12 mouse cellular contexts compared by ENCODE assay signal in the genomic region with DNA sequence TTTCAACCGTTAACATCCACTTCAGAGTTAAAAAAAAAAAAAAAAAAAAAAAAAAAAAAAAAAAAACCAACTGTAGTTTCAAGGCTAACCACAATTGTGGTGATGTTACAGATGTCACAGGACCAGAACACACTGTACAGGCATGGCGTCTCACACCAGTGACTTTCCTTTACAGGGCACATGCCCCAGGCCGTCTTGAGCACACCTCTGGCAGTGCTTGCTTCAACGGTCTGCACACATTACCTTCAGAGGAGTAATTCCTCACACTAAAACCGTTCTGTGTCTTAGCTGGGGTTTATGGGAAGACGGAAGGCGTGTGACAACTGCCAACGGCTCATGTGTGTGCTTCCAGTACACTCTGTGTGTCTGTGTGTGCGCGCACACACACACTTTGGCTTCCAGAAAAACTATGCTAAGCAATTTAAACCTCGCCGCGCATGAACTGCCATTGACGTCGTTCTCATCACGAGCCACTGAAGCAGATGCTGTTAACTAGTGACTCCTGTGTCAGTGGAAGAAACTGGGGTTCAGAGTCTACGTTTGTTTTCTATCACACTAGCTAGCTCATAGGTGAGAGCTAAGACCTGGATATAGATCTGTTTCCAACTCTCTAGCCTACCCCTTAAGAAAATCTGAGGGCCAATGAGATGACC. TPM values are rescaled to one million over a fixed set of nuclear protein-coding genes. Genes with fewer than 3 reads are reported as not detected.
DNase-seq lines count a peak whose midpoint lies in the region; ATAC-seq lines count a peak whose summit lies in the region.
"Had no signal": no experiment of that assay in that cellular context is flagged by ENCODE, and none has a peak within 500 bp of the region (broad histone marks: within the 10 kb centered on the region; RNA-seq: fewer than 3 reads in every experiment).

No protein-coding gene starts in this region.

- peak; percentile 28 for DNase-seq in 416B (ENCODE audit: low read depth)
- DNase-seq in B cell, adult 2 months: peak; percentile 63 to 69
- DNase-seq in thymus, postnatal 0 days (ENCODE audit: low spot score): peak; percentile 65
- no peak for DNase-seq in right cerebral cortex, postnatal 4 days
- no peak for DNase-seq in left cerebral cortex, adult 8-10 months (ENCODE audit: low spot score in 2 of 2)
- no peak for DNase-seq in urinary bladder, postnatal 4 days (ENCODE audit: low spot score in 2 of 2)
- DNase-seq: cerebellum, adult 9-11 months; forebrain, postnatal 0 days; heart, postnatal 14 days; spleen, adult 18-20 months had no signal

- peak; percentile 67 for ATAC-seq in granulocyte monocyte progenitor cell, adult 5-6 weeks (replicated peaks; ENCODE audit: poor library complexity, severe bottlenecking)
- ATAC-seq: forebrain, postnatal 0 days; intestine, embryonic 16.5 days had no signal

RNA-seq across cellular contexts. Expression of a gene that starts 45.3 kb away (rescaled TPM):
- 35.6 and 51.4 TPM in 2 replicates for total RNA-seq in granulocyte monocyte progenitor cell, adult 5-6 weeks (2014; fragmentation: Nextera tagmentation)
- total RNA-seq in granulocyte monocyte progenitor cell, adult 5-6 weeks (2017): 50.7 and 58.2 TPM in 2 replicates
- polyA plus RNA-seq in thymus, postnatal 0 days (2015; fragmentation: Nextera tagmentation; extraction: Ambion mirVana): 132 and 136 TPM in 2 replicates
- 10 to 100 TPM; 12.9 to 18.6 (median 16.0) TPM for total RNA-seq in left cerebral cortex, adult 8-10 months (2022)

RNA-seq across cellular contexts. Expression of a gene that starts 45.6 kb away (rescaled TPM):
- total RNA-seq in granulocyte monocyte progenitor cell, adult 5-6 weeks (2014; fragmentation: Nextera tagmentation): 22.0 and 38.4 TPM in 2 replicates
- 33.9 and 43.1 TPM in 2 replicates for total RNA-seq in granulocyte monocyte progenitor cell, adult 5-6 weeks (2017)
- polyA plus RNA-seq in thymus, postnatal 0 days (2015; fragmentation: Nextera tagmentation; extraction: Ambion mirVana): 32.2 and 35.4 TPM in 2 replicates
- 1 to 10 TPM; 1.7 to 3.6 (median 2.7) TPM for total RNA-seq in left cerebral cortex, adult 8-10 months (2022)

Comparison
In these comparisons a context has a peak if more than half of its experiments do, and no peak if none do; other contexts are left out.
1. DNase-seq: peak in 416B (single experiment), B cell, adult 2 months (2 of 2) and thymus, postnatal 0 days (single experiment); none in right cerebral cortex, postnatal 4 days (single experiment), left cerebral cortex, adult 8-10 months (0 of 2) and urinary bladder, postnatal 4 days (0 of 2).
2. RNA of a gene that starts 45.6 kb away (total RNA-seq): 22.0 to 43.1 TPM in granulocyte monocyte progenitor cell, adult 5-6 weeks; 1.7 to 3.6 TPM in left cerebral cortex, adult 8-10 months; every median in the first group is over 4 times any median in the second.